26 mouse cellular contexts compared by ENCODE assay signal in genomic region chr3:105211726-105212125, GRCm38 (mm10).
"Had no signal": no experiment of that assay in that cellular context is flagged by ENCODE, and none has a peak within 500 bp of the region (broad histone marks: within the 10 kb centered on the region; RNA-seq: fewer than 3 reads in every experiment).

No protein-coding gene starts in this region.

- H3K9ac ChIP-seq: heart, embryonic 13.5 days; heart, embryonic 15.5 days; hindbrain, embryonic 13.5 days; kidney, embryonic 15.5 days; limb, embryonic 13.5 days; limb, embryonic 15.5 days; liver, embryonic 12.5 days; liver, embryonic 14.5 days had no signal

- DNase-seq: gastrocnemius, adult 2 months; gastrocnemius, postnatal 10 days; gastrocnemius, postnatal 25 days; heart, adult 11 months; heart, adult 2 months; heart, postnatal 14 days; heart, postnatal 36 days; kidney, adult 11 months; kidney, adult 2 months; kidney, adult 9 months; kidney, postnatal 14 days; kidney, postnatal 36 days; layer of hippocampus, postnatal 36 days; left cerebral cortex, postnatal 4 days had no signal

- H3K36me3 ChIP-seq: heart, embryonic 13.5 days; heart, embryonic 15.5 days; hindbrain, embryonic 13.5 days; kidney, embryonic 15.5 days; limb, embryonic 13.5 days; limb, embryonic 15.5 days; liver, embryonic 12.5 days had no signal

- H3K9me3 ChIP-seq: heart, embryonic 13.5 days; heart, embryonic 15.5 days; hindbrain, embryonic 13.5 days; kidney, embryonic 15.5 days; limb, embryonic 13.5 days; limb, embryonic 15.5 days; liver, embryonic 12.5 days had no signal

- ATAC-seq: hindbrain, postnatal 0 days; intestine, embryonic 16.5 days; liver, embryonic 12.5 days had no signal

- H3K27me3 ChIP-seq: heart, embryonic 13.5 days; heart, embryonic 15.5 days; hindbrain, embryonic 13.5 days; kidney, embryonic 15.5 days; limb, embryonic 13.5 days; limb, embryonic 15.5 days had no signal

- H3K4me3 ChIP-seq: gastrocnemius, adult 2 months; heart, adult 2 months; heart, embryonic 13.5 days; heart, embryonic 15.5 days; hindbrain, embryonic 13.5 days; kidney, embryonic 15.5 days; limb, embryonic 13.5 days; limb, embryonic 15.5 days; liver, embryonic 12.5 days had no signal

- H3K4me1 ChIP-seq: heart, embryonic 13.5 days; heart, embryonic 15.5 days; kidney, embryonic 15.5 days; limb, embryonic 15.5 days had no signal

- H3K4me2 ChIP-seq: heart, embryonic 11.5 days; heart, embryonic 13.5 days; heart, embryonic 15.5 days; hindbrain, embryonic 13.5 days; kidney, embryonic 15.5 days; limb, embryonic 13.5 days; limb, embryonic 15.5 days; liver, embryonic 12.5 days had no signal

- H3K27ac ChIP-seq: gastrocnemius, adult 2 months; heart, adult 2 months; heart, embryonic 13.5 days; heart, embryonic 15.5 days; hindbrain, embryonic 13.5 days; hindbrain, postnatal 0 days; kidney, embryonic 15.5 days; kidney, postnatal 0 days; limb, embryonic 13.5 days; limb, embryonic 15.5 days; liver, embryonic 12.5 days; liver, embryonic 14.5 days had no signal
